Mouse (Mus musculus) C3H10T1/2 (cell line): ENCODE data around the gene Tmpo. TPM values are rescaled to one million over a fixed set of nuclear protein-coding genes. Genes with fewer than 3 reads are reported as not detected.

Source experiments
- polyA plus RNA-seq, 2 experiments: library from polyadenylated mRNA; unstranded; fragments of >200 nt; fragmentation: generic; extraction: Trizol; gene quantifications; one replicate each; pipeline ENCODE4 v1.2.1; 2012; ENCODE audit warnings: missing spikeins in 2 of 2

Gene Tmpo
- 10 to 100 TPM; 16.2 to 67.4 TPM for polyA plus RNA-seq

GRCm38 (mm10) chr10:91180761-91181460 lies at the start of gene Tmpo:
TSS of gene Tmpo (minus strand) at chr10:91181315.

GRCm38 (mm10) chr10:91123828-91124822 lies 57.0 kb downstream of the Tmpo start, which contains the start of gene Slc25a3:
TSS of gene Slc25a3 (minus strand) at chr10:91124059.

Other genes starting within 250 kb of the Tmpo start
- gene Apaf1, start 98.5 kb downstream of the Tmpo start, polyA plus RNA-seq: 1 to 10 TPM; 1.6 to 9.5 TPM
- 10 to 100 TPM in 1 of 2 experiments, 1 to 10 TPM in 1; 3.1 to 29.7 TPM for gene Ikbip, start 98.4 kb downstream of the Tmpo start, polyA plus RNA-seq
- gene Slc25a3, start 57.3 kb downstream of the Tmpo start, polyA plus RNA-seq: 100 to 1,000 TPM; 499 to 673 TPM